Mouse (Mus musculus) 3T3-L1 (cell line): Measurements from ENCODE around the gene Enox1.

Experiments used
- DNase-seq: peaks from one replicate; pipeline ENCODE4 v3.0.0-alpha.2; 2015; ENCODE audit warnings: low read depth, low spot score

Gene Enox1

DNA sequence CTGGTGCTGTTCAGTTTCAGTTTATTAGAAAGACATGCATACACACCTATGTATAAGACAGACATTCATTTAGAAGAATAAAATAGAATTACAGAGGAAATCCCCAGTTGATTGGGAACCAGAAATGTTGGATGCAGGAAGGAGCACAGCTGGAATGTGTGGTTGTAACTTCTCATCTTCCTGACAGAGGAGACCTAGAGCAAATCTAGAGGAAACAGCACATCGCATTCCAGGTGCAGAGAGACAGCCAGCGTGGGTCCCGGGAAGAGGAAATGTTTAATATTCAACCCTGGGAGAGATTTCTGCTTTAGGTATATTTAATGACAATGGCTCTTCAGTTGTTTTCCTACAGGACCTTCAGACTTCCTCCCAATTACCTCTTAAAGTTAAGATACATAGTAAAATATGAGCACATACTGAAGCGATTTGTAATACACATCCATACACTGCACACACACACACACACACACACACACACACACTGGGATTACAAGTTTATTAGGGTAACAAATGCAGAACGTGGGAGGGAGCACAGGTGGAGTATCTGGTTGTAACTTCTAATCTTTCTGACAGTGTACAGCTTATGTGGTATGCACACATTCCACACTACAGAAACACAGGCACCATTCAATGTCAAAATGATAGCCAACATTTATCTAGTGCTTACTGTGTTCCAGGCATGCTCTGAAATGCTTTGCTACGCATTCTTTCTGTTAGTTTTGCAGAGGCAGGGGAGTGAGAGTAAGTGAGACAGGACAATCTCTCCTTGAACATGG, 405.4 kb downstream of the Enox1 start:
- no peak for DNase-seq

- no peak for DNase-seq
These were observed 407.4 kb downstream of the Enox1 start for GRCm38 (mm10) chr14:77563922-77564321.

DNA sequence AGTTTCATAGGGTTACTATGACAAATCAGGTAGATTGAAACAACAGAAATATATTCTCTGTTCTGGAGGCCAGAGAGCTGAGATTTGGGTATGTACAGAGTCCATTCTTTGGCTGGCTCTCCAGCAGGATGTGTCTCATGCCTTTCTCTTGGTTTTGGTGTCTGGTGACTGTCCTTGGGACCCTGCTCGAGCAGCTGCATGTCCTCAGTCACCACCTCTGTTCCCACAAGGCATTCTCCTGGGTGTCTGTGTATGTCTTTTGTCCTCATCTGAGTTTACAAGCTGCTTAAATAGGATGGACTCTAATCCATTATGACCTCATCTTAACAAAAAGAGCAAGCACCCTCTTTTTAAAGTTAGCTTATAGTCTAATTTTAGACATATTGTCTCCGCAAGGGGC, 410.6 kb downstream of the Enox1 start:
- no peak for DNase-seq

DNA sequence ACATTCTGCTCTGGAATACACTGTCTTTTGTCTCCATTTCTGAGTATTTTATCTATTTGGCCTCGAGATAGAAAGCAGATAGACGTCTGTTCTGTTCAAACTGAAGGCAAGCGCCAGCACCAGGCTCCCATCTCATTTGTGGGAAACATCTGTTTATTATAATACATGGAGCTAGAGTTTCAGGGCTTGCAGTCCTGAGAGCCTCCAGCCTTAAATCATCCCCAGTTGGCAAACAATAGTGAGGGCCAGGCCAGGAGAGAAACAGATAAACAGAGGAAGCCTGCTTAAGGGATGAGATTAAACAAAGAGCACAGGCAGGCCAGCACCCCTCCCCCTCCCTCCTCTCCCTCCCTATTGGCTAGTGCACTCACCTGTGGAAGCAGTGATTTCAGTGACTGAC, 417.9 kb downstream of the Enox1 start:
- peak; percentile 40 for DNase-seq

DNA sequence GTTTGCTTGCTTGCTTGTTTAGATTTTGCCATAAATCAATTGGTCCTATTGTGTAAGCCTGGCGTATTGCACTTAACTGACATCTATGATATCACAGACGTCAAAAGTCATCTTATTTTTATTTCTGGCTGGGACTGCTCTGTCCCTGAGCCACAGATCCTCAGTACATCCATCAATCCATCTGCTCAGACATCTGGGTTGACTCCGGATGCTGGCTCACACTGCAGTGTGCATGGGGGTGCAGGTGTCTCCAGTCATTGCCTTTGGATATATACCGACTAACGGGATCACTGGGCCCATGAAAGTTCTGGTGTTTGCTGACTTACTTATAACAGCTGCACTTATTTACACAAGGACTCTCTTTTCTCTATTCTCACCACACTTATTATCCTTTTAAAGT, 419.8 kb downstream of the Enox1 start:
- no peak for DNase-seq

- DNase-seq = no peak
These were observed 421.1 kb downstream of the Enox1 start for GRCm38 (mm10) chr14:77577481-77578251.

DNA sequence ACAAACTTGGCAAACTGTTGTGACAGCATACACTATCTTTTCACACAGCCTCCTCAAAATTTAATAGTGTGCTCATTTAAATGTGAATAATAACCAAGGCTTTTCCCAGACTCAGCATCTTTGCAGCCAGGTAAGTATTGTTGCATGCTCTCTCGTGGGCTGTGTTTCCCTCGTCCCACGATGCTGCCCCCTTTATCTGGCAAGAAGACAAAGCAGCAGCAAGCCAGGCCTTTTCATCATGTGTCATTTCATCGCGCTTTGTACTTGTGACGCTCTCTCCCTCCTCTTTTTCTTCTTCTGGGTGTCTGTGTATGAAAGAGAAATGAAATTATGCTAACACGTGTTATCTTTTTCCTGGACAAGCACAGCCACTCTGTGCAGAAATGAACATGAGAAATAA, 421.8 kb downstream of the Enox1 start:
- DNase-seq = no peak

DNA sequence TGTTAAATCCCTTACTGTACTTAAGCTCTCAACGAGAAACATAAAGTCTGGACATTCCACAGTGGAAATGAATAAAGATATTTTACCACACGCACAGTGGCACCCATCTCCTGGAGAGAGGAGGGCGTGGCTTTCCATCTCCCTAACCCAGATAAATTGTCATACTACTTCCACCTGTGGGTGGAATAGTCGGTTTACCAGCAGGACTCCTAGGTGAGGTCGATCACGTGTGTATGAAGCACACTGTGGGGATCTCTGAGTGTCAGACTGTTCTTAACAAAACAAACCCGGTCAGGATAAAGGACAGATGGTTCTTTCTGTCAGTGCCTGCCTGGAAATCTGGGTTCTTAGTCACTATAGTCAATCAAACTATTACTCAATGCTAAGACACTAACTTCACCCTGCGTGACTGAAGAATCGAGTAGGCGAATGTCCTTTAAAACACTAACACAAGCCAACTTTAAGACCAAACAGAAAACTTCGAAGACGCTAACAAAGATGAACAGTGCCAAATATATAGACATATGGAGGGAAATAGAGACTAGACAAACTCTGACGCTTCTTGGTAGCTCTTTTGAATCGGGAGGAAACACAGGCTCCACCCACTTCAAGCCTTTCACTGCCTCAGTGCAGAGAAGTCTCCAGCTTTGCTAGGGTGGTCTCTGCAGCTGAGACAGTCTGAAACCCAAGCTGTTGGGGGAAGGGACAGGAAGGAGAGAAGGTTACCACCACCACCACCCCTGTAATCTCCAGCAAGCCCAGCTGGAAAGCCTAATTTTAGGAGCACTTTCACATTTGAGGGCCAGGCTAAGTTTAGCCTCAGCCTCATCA, 423.8 kb downstream of the Enox1 start:
- no peak for DNase-seq

- no peak for DNase-seq
These were observed 424.3 kb downstream of the Enox1 start for GRCm38 (mm10) chr14:77580937-77581270.

GRCm38 (mm10) chr14:77581616-77582015, 425.1 kb downstream of the Enox1 start:
- DNase-seq = no peak

DNA sequence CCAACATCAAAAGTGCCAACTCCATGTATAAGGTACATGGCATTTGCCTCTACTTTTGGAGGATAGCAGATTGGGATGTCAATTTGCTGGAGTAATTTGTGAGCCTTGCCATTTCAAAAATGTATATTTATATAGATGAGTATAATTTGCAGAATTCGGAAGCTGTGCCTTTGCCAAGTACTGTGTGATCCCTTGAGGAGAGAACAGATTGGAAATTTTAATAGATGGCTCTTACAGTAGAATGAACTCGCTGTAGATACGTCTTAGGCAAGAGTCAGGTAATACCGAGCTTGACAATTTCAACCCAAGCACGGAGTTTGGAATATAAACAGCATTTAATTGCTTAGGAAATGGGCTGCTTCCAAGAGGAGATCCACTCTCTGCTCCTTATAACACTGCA, 427.9 kb downstream of the Enox1 start:
- no peak for DNase-seq

DNA sequence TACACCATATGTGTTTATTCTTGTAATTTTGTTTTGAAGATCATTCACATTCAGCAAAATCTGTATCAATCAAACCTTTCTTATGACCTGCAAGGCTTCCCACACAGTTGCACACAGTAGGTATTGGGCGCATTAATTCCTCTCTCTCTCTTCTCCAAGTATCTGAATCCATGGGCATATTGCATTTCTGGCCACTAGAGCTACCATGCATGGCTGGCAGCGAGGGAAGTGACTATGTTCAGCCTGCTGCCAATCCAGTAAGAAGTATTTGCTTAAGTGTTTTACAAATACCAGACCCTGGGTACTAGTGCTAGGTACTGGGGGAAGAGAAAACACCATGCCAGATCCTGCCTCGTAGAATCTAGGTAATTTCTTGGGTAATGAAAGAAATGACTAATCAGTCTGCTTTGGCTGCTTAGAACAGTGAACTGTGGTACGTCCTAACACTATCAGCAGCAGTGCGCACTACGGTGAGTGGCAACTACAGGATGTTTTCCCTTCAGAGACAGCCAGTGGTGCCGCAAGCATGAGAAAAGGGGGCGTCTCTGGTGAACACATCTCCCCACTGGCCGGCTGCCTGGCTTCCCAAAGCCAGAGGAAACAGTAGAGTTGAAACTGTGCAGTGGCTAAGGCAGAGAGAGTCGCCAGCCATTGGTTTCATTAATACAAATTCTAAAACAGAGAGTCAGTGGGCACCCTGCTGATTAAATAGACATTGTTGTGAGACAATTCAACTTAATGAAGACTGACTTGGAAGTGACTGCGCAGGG, 428.7 kb downstream of the Enox1 start:
- DNase-seq = no peak

- DNase-seq = no peak
These were observed 429.5 kb downstream of the Enox1 start for GRCm38 (mm10) chr14:77586033-77586432.

DNA sequence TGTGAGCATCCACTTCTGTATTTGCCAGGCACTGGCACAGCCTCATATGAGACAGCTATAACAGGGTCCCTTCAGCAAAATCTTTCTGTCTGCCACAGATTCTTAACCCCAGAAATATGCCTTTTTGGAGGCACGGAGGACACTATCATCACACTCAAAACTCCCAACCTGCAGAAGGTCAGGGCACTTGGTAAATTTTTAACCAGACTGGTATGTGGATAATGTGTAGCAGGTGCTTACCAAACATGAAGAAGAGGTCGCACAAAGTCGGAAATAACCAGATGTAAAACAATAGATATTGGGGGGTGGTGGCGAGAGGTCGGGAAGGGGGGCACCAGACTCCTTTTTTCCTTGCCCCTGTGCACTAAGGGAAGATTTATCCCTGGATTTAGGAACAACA, 430.6 kb downstream of the Enox1 start:
- no peak for DNase-seq

GRCm38 (mm10) chr14:77593136-77593838, 436.7 kb downstream of the Enox1 start:
- DNase-seq = no peak

- DNase-seq = no peak
These were observed 439.9 kb downstream of the Enox1 start for GRCm38 (mm10) chr14:77596216-77597175.

DNA sequence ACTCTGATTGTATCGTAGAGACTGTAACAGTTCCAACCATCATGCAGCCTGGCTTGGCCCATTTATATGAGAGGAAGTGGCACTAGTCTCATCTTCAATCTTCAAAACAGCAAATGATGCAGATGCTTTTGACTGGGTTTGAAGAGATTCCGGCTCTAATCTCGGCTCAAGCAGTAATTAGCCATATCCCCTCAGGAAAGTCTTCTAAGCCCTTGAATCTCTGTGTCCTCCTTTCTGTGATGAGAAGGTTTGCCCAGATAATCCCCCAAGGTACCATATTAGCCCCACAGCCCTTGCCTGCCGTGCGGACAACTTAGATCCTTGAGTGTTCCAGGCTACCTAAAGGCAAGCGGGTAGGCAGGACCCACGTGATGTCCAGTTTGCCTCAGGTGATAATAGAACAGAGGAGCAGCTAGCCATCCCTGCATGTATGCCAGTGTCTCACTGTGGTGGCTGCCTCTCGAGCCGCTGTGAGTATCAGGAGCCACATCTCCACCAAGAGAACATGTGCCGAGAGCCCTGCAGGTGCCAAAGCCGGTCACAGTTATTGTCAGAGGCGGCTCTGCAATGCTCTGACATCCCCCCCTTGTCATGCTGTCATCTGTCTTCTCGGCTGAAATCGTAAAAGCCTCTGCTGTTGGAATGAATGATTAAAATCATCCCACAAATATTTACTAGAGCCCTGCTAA, 442.6 kb downstream of the Enox1 start:
- no peak for DNase-seq

DNA sequence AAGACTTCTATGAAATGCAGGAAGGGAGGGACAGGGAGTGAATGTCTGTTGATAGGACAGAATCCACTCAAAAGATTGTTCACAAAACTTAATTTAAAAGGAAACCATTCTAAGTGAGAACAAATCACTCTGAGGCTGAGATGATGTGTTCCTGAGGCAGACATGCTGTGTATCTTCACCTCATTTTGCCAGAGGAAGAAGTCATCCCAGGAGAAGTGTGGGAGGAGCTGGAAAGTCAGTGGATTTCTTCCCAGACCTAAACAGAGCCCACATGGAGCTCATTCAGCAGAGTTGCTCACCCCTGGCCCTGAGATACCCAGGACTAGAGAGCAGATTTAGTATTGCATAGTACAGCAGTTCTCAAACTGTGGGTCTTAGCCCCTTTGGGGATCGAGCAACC, 444.2 kb downstream of the Enox1 start:
- no peak for DNase-seq

DNA sequence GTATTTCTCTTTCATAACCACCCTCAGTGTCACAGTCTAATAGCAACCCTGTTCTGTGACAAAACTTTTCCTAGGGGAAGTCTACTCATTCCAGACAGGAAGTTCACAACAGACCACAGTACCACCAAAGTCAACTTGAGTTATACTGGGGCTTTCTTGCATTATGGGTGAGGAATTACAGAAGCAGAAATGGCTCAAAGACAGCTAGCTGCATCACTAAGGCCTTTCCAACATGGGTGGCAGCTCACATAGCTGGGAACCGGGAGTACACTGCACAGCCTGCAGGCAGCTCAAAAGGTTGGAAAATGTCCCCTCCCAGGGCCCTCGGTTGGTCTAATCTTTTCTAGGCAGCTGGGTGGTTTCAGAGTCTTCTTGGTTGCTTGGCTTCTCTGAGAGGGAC, 444.9 kb downstream of the Enox1 start:
- no peak for DNase-seq
